14 mouse cellular contexts compared by ENCODE assay signal in the genomic region with DNA sequence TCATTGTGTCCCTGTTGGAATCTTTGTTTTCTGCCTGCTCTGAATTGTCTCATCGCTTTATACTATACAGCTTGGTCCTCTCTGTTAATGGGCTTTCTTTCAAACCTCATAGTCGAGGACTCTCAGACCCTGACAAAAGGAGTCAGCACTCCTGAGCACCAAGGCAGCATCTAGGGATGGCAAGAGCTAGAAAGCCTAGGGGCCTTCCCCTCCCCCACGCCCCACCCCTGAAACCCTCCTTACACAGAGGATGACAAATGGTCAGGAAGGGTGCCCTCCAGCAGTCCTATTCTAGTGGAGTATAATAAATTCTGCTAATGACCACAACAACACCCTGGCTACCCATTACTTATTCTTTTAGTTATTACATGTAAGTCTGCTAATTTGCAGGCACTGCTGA.
"Had no signal": no experiment of that assay in that cellular context is flagged by ENCODE, and none has a peak within 500 bp of the region (broad histone marks: within the 10 kb centered on the region; RNA-seq: fewer than 3 reads in every experiment).

No protein-coding gene starts in this region.

- H3K36me3 ChIP-seq: limb, embryonic 10.5 days; liver, embryonic 15.5 days; midbrain, embryonic 10.5 days had no signal

- H3K27me3 ChIP-seq: liver, embryonic 15.5 days had no signal

- H3K4me3 ChIP-seq: left cerebral cortex, adult 2 months; limb, embryonic 10.5 days; liver, embryonic 15.5 days; midbrain, embryonic 10.5 days had no signal

- H3K4me2 ChIP-seq: liver, embryonic 11.5 days; liver, embryonic 15.5 days had no signal

- H3K27ac ChIP-seq: left cerebral cortex, adult 2 months; limb, embryonic 10.5 days; liver, embryonic 15.5 days; midbrain, embryonic 10.5 days had no signal

- H3K9me3 ChIP-seq: limb, embryonic 10.5 days; liver, embryonic 15.5 days; midbrain, embryonic 10.5 days had no signal

- H3K4me1 ChIP-seq: limb, embryonic 10.5 days; liver, embryonic 15.5 days had no signal

- ATAC-seq: intestine, embryonic 16.5 days; lung, postnatal 0 days; midbrain, embryonic 16.5 days had no signal

- H3K9ac ChIP-seq: liver, embryonic 15.5 days had no signal

- DNase-seq: kidney, adult 8-10 months; kidney, postnatal 25 days; lung, adult 2 months; lung, postnatal 36 days; right cerebral cortex, postnatal 14 days; thymus, postnatal 4 days had no signal
